Mouse (Mus musculus): ENCODE data around the gene Olfr317. TPM values are rescaled to one million over a fixed set of nuclear protein-coding genes. Genes with fewer than 3 reads are reported as not detected.

Gene Olfr317
- polyA plus RNA-seq (2017; shearing (Covaris generic)) = not detected

DNA sequence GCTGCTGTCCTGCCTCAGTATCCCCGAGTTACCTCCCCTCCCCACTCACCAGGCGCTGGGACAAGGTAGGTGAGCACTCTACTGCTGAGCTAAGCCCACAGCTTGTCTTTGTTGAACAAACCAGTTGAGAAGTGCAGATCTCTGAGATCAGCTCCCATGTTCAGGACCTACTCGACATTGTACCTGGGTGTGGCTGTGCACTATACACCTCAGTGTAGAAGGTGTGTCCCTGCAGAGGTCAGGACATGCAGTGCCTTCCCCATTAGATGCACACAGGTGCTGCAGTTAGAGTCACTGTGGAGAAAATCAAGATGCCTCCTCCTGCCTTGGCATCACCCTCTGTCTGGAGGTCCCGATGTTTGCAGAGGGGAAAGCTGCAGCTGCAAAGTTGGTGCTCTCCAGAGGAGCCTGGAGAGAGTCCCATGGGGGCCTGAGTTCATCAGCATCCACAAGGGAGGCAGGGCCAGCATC lies at the start of gene Olfr317:
Gene Olfr317 (minus strand): TSS at position 421 of the 471 bp plus-strand sequence.

DNA sequence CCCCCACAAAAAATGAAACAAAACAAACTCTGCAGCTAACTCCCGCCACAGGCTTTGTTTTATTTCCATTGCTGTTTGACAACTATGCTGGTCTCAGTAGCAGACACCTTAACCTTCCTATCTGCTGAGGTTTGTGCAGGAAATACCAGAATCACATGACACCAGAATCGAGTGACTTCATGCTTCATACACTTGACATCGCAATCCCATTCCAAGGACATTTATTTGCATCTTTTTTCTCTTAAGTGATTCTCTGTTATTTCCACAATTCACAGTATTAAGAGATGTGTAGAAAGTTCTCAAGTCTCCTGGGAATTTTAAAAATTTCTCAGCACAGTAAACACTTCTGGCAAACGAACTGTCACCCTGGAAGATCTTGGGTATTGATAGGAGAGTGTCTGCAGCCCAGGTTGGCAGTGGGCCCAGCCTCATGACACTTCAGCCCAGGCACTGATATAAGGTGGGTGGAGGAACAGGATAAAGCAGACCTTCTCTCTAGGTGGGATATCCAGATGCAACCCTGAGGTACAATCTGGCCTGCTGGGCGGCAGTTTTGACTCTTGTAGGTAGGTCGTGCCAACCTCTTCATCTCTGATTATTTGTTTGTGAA lies 43.6 kb upstream of the Olfr317 start, which contains the start of gene Olfr314:
Gene Olfr314 (plus strand): TSS at position 473 of the 610 bp plus-strand sequence.

DNA sequence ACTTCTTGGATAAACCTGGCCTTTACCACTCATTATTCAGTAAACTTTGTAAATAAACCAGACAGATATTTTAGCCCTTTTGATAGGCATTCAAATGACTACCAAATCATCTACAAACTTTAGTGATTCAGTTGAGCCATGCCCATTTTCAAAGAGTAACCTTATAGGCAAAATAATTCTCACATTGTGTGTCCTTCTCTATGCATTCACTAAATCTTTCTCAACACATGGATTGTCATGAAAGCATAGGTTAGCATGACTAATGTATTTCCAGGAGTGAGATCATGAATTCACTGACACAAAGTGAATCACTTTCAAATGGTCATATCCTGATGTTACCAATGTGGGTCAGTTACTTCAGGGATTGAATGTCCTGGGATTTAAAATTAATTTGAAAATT lies 33.9 kb upstream of the Olfr317 start, which contains the start of gene Olfr315:
Gene Olfr315 (plus strand): TSS at position 301 of the 400 bp plus-strand sequence.

DNA sequence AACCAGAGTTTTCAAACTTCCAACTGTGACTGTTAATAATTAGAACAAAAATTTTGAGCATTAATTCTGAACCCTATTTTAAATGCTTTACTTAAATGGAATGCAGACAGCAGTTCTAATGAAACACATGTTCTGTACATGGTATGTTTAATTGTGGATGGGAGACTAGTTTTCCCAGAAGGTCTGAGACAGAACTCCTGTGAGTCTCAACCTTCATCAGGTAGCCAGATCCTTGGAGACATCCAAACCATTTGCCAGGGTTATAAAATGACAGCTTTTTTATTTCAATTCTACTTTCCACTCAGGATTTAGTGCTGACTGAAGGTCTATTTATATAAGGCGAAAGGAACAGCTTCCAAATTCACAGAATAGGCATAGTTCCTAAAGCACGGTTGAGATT lies 13.4 kb upstream of the Olfr317 start, which contains the start of gene Olfr316:
Gene Olfr316 (plus strand): TSS at position 301 of the 400 bp plus-strand sequence.

DNA sequence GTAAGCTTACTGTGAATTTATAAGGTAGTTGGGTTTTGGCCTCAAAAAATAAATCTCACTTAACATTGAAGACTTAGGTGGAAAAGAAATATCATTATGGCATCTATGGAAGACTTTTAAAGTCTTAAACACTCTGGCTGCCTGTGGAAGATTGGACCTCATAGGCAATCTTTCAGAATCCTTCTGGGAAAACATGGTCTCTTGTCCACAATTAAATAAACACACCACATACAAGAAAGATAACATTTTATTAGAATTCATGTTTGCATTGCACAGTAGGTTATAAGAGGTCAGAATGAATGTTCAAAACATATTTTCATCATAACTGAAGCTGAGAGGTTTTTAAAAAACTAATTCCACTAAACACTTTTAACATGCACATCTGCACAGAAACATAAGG lies 15.1 kb downstream of the Olfr317 start, which contains the start of gene Olfr318:
Gene Olfr318 (minus strand): TSS at position 101 of the 400 bp plus-strand sequence.

DNA sequence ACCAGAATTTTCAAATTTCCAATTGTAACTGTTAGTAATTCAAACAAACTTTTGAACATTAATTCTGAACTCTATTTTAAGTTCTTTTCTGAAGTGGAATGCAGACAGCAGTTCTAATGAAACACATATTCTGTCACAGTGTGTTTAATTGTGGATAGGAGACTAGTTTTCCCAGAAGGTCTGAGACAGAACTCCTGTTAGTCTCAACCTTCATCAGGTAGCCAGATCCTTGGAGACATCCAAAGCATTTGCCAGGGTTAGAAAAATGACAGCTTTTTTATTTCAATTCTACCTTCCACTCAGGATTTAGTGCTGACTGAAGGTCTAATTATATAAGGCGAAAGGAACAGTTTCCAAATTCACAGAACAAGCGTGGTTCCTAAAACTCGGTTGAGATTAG lies 40.1 kb downstream of the Olfr317 start, which contains the start of gene Olfr319:
Gene Olfr319 (plus strand): TSS at position 301 of the 400 bp plus-strand sequence.

Other genes starting within 250 kb of the Olfr317 start
- gene Olfr332, start 246.7 kb downstream of the Olfr317 start, polyA plus RNA-seq (2017; shearing (Covaris generic)) = not detected
- not detected for gene Olfr331, start 236.6 kb downstream of the Olfr317 start, polyA plus RNA-seq (2017; shearing (Covaris generic))
- 0.99 TPM for gene Olfr330, start 204.4 kb downstream of the Olfr317 start, polyA plus RNA-seq (2017; shearing (Covaris generic))
- not detected for gene Olfr329-ps, start 192.8 kb downstream of the Olfr317 start, polyA plus RNA-seq (2017; shearing (Covaris generic))
- gene Olfr328, start 183.6 kb downstream of the Olfr317 start, polyA plus RNA-seq (2017; shearing (Covaris generic)) = 0.18 TPM
- 0.37 TPM for gene Olfr224, start 168.7 kb downstream of the Olfr317 start, polyA plus RNA-seq (2017; shearing (Covaris generic))
- gene Olfr325, start 161.5 kb downstream of the Olfr317 start, polyA plus RNA-seq (2017; shearing (Covaris generic)) = not detected
- not detected for gene Olfr324, start 144.1 kb downstream of the Olfr317 start, polyA plus RNA-seq (2017; shearing (Covaris generic))
- gene 2210407C18Rik, start 123.1 kb downstream of the Olfr317 start, polyA plus RNA-seq (2017; shearing (Covaris generic)) = not detected
- not detected for gene Olfr323, start 108.7 kb downstream of the Olfr317 start, polyA plus RNA-seq (2017; shearing (Covaris generic))
- not detected for gene Trim58, start 98.7 kb downstream of the Olfr317 start, polyA plus RNA-seq (2017; shearing (Covaris generic))
- not detected for gene Olfr322, start 80.4 kb downstream of the Olfr317 start, polyA plus RNA-seq (2017; shearing (Covaris generic))
- gene Olfr320, start 58.1 kb downstream of the Olfr317 start, polyA plus RNA-seq (2017; shearing (Covaris generic)) = not detected
- not detected for gene Olfr319, start 40.0 kb downstream of the Olfr317 start, polyA plus RNA-seq (2017; shearing (Covaris generic))
- 0.18 TPM for gene Olfr318, start 15.2 kb downstream of the Olfr317 start, polyA plus RNA-seq (2017; shearing (Covaris generic))
- gene Olfr316, start 13.5 kb upstream of the Olfr317 start, polyA plus RNA-seq (2017; shearing (Covaris generic)) = 0.16 TPM
- gene Olfr315, start 34.0 kb upstream of the Olfr317 start, polyA plus RNA-seq (2017; shearing (Covaris generic)) = not detected
- 0.28 TPM for gene Olfr314, start 43.7 kb upstream of the Olfr317 start, polyA plus RNA-seq (2017; shearing (Covaris generic))
- not detected for gene Fam183b, start 62.7 kb upstream of the Olfr317 start, polyA plus RNA-seq (2017; shearing (Covaris generic))
- not detected for gene Olfr313, start 75.8 kb upstream of the Olfr317 start, polyA plus RNA-seq (2017; shearing (Covaris generic))
- 0.13 TPM for gene Olfr312, start 90.0 kb upstream of the Olfr317 start, polyA plus RNA-seq (2017; shearing (Covaris generic))
- 0.23 TPM for gene Olfr311, start 100.0 kb upstream of the Olfr317 start, polyA plus RNA-seq (2017; shearing (Covaris generic))
- gene Gm12258, start 107.9 kb upstream of the Olfr317 start, polyA plus RNA-seq (2017; shearing (Covaris generic)) = 2.9 TPM
- gene 2810021J22Rik, start 128.0 kb upstream of the Olfr317 start, polyA plus RNA-seq (2017; shearing (Covaris generic)) = 1.9 TPM
- gene Zfp39, start 165.0 kb upstream of the Olfr317 start, polyA plus RNA-seq (2017; shearing (Covaris generic)) = 1.5 TPM
- 0.44 TPM for gene Btnl10, start 178.7 kb upstream of the Olfr317 start, polyA plus RNA-seq (2017; shearing (Covaris generic))
- gene Rnf187, start 199.7 kb upstream of the Olfr317 start, polyA plus RNA-seq (2017; shearing (Covaris generic)) = 201 TPM
- gene Hist3h2ba, start 209.7 kb upstream of the Olfr317 start, polyA plus RNA-seq (2017; shearing (Covaris generic)) = 11.9 TPM
- gene Hist3h2a, start 215.5 kb upstream of the Olfr317 start, polyA plus RNA-seq (2017; shearing (Covaris generic)) = 23.4 TPM
- 0.48 TPM for gene Trim17, start 215.5 kb upstream of the Olfr317 start, polyA plus RNA-seq (2017; shearing (Covaris generic))
- 38.8 TPM for gene Trim11, start 238.9 kb upstream of the Olfr317 start, polyA plus RNA-seq (2017; shearing (Covaris generic))

Measured in effector memory CD4-positive, alpha-beta T cell, adult 7 months (primary cell).